Mouse (Mus musculus): ENCODE data around the gene Tppp3. TPM values are rescaled to one million over a fixed set of nuclear protein-coding genes. Genes with fewer than 3 reads are reported as not detected.

Gene Tppp3
- total RNA-seq (2023) = 14.4 and 17.1 TPM in 2 replicates

DNA sequence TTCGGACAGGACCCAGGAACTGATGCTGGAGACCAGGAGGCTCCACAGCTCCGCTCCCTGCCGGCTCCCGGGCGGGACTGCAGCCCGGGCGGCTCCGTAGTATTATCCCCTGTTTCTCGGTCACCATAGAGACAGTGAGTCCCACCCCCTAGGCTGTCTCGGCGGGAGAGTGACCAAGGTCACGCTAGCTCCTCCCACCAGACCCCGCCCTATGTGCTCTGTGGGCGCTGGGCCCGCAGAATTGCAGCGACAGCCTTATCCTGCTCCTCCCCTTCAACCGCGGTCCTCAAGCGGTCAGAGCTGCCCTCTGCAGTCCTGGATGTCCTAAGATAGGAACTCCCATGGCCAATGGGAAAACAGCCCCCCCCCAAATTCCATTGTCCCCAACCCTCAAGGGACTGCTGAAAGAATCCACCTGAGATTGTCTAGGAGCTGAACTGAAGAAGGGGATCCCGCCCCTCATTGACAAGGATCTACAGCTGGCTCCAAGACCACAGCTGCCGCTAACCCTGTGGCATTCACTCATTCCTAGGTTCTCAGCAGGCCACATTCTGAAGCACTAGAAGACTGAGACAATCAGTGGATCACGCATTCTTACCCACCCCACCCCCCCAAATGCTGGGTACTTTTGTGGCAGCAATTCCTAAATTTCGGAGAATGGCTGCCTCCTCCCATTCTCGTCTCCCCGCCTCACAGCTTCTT is at the start of gene Tppp3:
Gene Tppp3, minus strand, starts transcription at position 213 of the 702 bp plus-strand sequence.

DNA sequence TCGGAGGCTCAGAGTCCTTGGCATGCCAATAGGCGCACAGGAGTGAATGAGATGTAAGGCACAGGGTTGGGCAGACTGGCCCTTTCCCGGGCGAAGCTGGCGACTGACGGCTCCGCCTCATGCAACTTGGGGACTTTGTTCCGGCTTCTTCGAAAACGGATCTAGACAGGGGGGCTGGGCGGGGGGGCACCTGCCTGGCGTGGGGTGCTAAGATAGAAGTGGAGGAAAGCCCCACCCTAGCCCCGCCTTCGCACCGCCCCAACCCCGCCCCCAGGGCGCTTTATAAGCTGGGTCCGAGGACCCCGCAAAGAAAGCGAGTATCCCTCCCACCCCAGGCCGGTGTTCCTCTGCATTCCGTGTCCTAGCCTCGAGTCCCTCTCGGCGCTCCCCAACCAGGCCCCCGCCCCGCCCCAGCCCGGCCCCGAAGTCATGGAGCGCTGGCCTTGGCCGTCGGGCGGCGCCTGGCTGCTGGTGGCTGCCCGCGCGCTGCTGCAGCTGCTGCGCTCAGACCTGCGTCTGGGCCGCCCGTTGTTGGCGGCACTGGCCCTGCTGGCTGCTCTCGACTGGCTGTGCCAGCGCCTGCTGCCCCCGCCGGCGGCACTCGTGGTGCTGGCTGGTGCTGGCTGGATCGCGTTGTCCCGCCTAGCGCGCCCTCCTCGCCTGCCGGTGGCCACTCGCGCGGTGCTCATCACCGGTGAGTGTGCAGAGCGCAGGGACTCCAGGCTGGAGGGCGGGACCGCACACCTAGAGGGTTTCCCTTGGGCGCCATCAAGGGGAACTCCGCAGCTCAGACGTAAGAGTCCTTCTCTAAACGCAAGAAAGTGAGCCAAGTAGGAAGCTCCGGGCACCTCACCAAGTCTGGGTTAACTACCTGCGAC is 47.3 kb upstream of the Tppp3 start, which contains the start of gene Hsd11b2:
Gene Hsd11b2, plus strand, starts transcription at position 320 of the 878 bp plus-strand sequence.

DNA sequence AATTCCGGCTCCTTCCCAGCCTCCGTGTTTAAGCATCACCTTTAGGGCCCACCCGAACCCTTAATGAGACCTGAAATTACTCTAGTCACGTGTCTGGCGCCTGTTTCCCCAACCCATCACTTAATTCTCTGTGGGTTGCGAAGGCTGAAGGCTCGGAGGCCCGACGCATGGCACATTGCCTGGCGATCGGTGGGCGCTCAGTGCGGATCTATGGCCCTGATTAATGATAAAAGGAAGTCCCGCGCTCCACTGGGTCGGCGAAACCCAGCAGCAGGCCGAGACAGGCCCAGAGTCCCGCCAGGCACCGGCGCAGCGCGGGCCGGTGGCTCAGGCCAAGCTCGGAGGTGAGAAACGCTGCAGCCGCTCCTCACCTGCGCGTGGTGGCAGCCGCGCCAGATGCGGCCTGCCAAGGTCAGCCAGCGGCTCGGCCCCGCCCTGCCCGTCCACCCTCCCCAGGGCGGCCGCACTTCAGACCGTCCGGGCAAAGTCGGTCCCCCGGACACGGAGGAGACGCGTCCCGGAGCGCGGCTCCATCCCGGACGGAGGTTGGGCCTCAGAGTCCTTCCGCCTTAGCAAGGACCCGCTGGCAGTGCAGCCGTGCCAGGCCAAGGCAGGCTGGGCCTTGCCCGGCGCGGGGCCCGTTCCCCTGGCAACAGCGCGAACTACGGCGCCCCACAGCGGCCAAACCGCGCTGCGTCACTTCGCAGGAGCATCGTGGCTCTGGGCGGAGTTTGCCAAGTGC is 25.3 kb upstream of the Tppp3 start, which contains the start of gene Zdhhc1:
Gene Zdhhc1, minus strand, starts transcription at position 464 of the 742 bp plus-strand sequence.

Other genes starting within 250 kb of the Tppp3 start
- 39.6 and 54.8 TPM in 2 replicates for gene D230025D16Rik, start 246.4 kb downstream of the Tppp3 start, total RNA-seq (2023)
- 0.50 and 0.95 TPM in 2 replicates for gene B3gnt9, start 216.4 kb downstream of the Tppp3 start, total RNA-seq (2023)
- 19.4 and 27.8 TPM in 2 replicates for gene Tradd, start 206.9 kb downstream of the Tppp3 start, total RNA-seq (2023)
- gene Fbxl8, start 206.9 kb downstream of the Tppp3 start, total RNA-seq (2023) = 3.3 and 4.7 TPM in 2 replicates
- not detected in 2 replicates for gene Hsf4, start 201.7 kb downstream of the Tppp3 start, total RNA-seq (2023)
- not detected in 2 replicates for gene Nol3, start 195.4 kb downstream of the Tppp3 start, total RNA-seq (2023)
- 0.63 and 0.95 TPM in 2 replicates for gene 4931428F04Rik, start 181.7 kb downstream of the Tppp3 start, total RNA-seq (2023)
- 0.32 and 0.59 TPM in 2 replicates for gene Exoc3l, start 175.4 kb downstream of the Tppp3 start, total RNA-seq (2023)
- 40.5 and 43.1 TPM in 2 replicates for gene E2f4, start 173.9 kb downstream of the Tppp3 start, total RNA-seq (2023)
- gene Elmo3, start 165.9 kb downstream of the Tppp3 start, total RNA-seq (2023) = 0.68 and 0.98 TPM in 2 replicates
- 6.1 and 7.4 TPM in 2 replicates for gene Lrrc29, start 145.2 kb downstream of the Tppp3 start, total RNA-seq (2023)
- 22.7 and 23.8 TPM in 2 replicates for gene Tmem208, start 145.2 kb downstream of the Tppp3 start, total RNA-seq (2023)
- 64.1 and 65.5 TPM in 2 replicates for gene Fhod1, start 123.6 kb downstream of the Tppp3 start, total RNA-seq (2023)
- gene Slc9a5, start 122.7 kb downstream of the Tppp3 start, total RNA-seq (2023) = 1.2 and 2.2 TPM in 2 replicates
- 0.73 and 1.3 TPM in 2 replicates for gene Plekhg4, start 98.3 kb downstream of the Tppp3 start, total RNA-seq (2023)
- gene Kctd19, start 58.0 kb downstream of the Tppp3 start, total RNA-seq (2023) = 0.32 and 1.1 TPM in 2 replicates
- gene Lrrc36, start 58.0 kb downstream of the Tppp3 start, total RNA-seq (2023) = not detected in 2 replicates
- 1.4 and 2.3 TPM in 2 replicates for gene Zdhhc1, start 25.4 kb upstream of the Tppp3 start, total RNA-seq (2023)
- not detected in 2 replicates for gene Hsd11b2, start 47.2 kb upstream of the Tppp3 start, total RNA-seq (2023)
- 171 and 179 TPM in 2 replicates for gene Atp6v0d1, start 94.5 kb upstream of the Tppp3 start, total RNA-seq (2023)
- 12.0 and 14.2 TPM in 2 replicates for gene Ripor1, start 133.7 kb upstream of the Tppp3 start, total RNA-seq (2023)
- 81.4 and 116 TPM in 2 replicates for gene Ctcf, start 165.0 kb upstream of the Tppp3 start, total RNA-seq (2023)
- gene Agrp, start 165.9 kb upstream of the Tppp3 start, total RNA-seq (2023) = 0.66 TPM in 1 of 2 replicates, not detected in the other
- 10.1 and 11.5 TPM in 2 replicates for gene Carmil2, start 214.7 kb upstream of the Tppp3 start, total RNA-seq (2023)
- 25.3 and 25.9 TPM in 2 replicates for gene Acd, start 229.6 kb upstream of the Tppp3 start, total RNA-seq (2023)
- 4.4 and 5.0 TPM in 2 replicates for gene Pard6a, start 229.6 kb upstream of the Tppp3 start, total RNA-seq (2023)
- gene 4933405L10Rik, start 236.1 kb upstream of the Tppp3 start, total RNA-seq (2023) = not detected in 2 replicates
- gene Enkd1, start 236.7 kb upstream of the Tppp3 start, total RNA-seq (2023) = 6.0 and 6.4 TPM in 2 replicates